Mouse (Mus musculus): ENCODE measurements around the gene Armc2.
A peak's percentile ranks its signal among the peaks of the same experiment; 100 is the strongest.

The Armc2 gene

GRCm38 (mm10) chr10:41866069-41866837 lies 152.0 kb downstream of the Armc2 start:
- DNase-seq (ENCODE audit: low spot score): peak; percentile 61

All from urinary bladder, postnatal 14 days (tissue).